28 mouse cellular contexts compared by ENCODE assay signal in genomic region chr9:44033957-44034727, GRCm38 (mm10). TPM values are rescaled to one million over a fixed set of nuclear protein-coding genes. Genes with fewer than 3 reads are reported as not detected.
DNase-seq lines count a peak whose midpoint lies in the region; ATAC-seq lines count a peak whose summit lies in the region.
"Had no signal": no experiment of that assay in that cellular context is flagged by ENCODE, and none has a peak within 500 bp of the region (broad histone marks: within the 10 kb centered on the region; RNA-seq: fewer than 3 reads in every experiment).

No protein-coding gene starts in this region.

- H3K27ac ChIP-seq in hindbrain, embryonic 12.5 days: no peak overlapping the region
- H3K27ac ChIP-seq: forebrain, embryonic 15.5 days; gastrocnemius, adult 2 months; heart, adult 2 months; hindbrain, embryonic 15.5 days; kidney, postnatal 0 days; limb, embryonic 12.5 days; liver, embryonic 15.5 days; midbrain, embryonic 10.5 days; midbrain, embryonic 15.5 days; neural tube, embryonic 12.5 days had no signal

- H3K27me3 ChIP-seq in hindbrain, embryonic 12.5 days: 0 out of 2 replicates have a peak, but pooled peaks cover 5% of the 10 kb centered on the region
- H3K27me3 ChIP-seq: forebrain, embryonic 15.5 days; heart, embryonic 12.5 days; hindbrain, embryonic 15.5 days; limb, embryonic 12.5 days; liver, embryonic 15.5 days; midbrain, embryonic 15.5 days; neural tube, embryonic 12.5 days had no signal

- intact Hi-C loops in heart, postnatal 25 days (cut with DNase I): no loop called here

- H3K9me3 ChIP-seq in hindbrain, embryonic 12.5 days (replicated peaks): no peaks in the 10 kb centered on the region; the same call in 1 of the 2 replicates
- H3K9me3 ChIP-seq: forebrain, embryonic 15.5 days; hindbrain, embryonic 15.5 days; limb, embryonic 12.5 days; liver, embryonic 15.5 days; midbrain, embryonic 10.5 days; midbrain, embryonic 15.5 days; neural tube, embryonic 12.5 days had no signal

- H3K9ac ChIP-seq in hindbrain, embryonic 12.5 days: no peak overlapping the region
- H3K9ac ChIP-seq: forebrain, embryonic 15.5 days; heart, embryonic 12.5 days; hindbrain, embryonic 15.5 days; limb, embryonic 12.5 days; liver, embryonic 15.5 days; lung, embryonic 14.5 days; midbrain, embryonic 15.5 days; neural tube, embryonic 12.5 days had no signal

- H3K4me3 ChIP-seq in hindbrain, embryonic 12.5 days: no peak overlapping the region
- H3K4me3 ChIP-seq: forebrain, embryonic 15.5 days; gastrocnemius, adult 2 months; heart, adult 2 months; heart, embryonic 12.5 days; hindbrain, embryonic 15.5 days; limb, embryonic 12.5 days; liver, embryonic 15.5 days; midbrain, embryonic 10.5 days; midbrain, embryonic 15.5 days; neural tube, embryonic 12.5 days had no signal

- DNase-seq in CD4-positive helper T cell, adult 2 months (ENCODE audit: low read depth, low spot score): peak; percentile 87
- DNase-seq in CD8-positive naive resting alpha-beta T cell, adult 2 months (ENCODE audit: low read depth in 2 of 2, low spot score in 2 of 2): peak; percentile 53 to 73
- DNase-seq in induced T-regulatory cell, adult 2 months (ENCODE audit: low read depth): peak; percentile 92
- DNase-seq in thymus, postnatal 14 days: peak; percentile 74
- DNase-seq in kidney, postnatal 4 days: no peak
- DNase-seq in heart, postnatal 25 days (ENCODE audit: low spot score): no peak
- no peak for DNase-seq in adrenal gland, adult (ENCODE audit: inconsistent age in 2 of 2, low spot score in 1 of 2)
- DNase-seq: adrenal gland, postnatal 10 days; B cell, adult 2 months; cerebellum, adult 8-10 months; cerebellum, postnatal 25 days; gastrocnemius, adult 2 months; heart, adult 2 months; kidney, adult 8-10 months; lung, embryonic 14.5 days; lung, postnatal 14 days; right cerebral cortex, adult 18-20 months had no signal

- no peak overlapping the region for H3K4me2 ChIP-seq in hindbrain, embryonic 12.5 days (replicated peaks)
- H3K4me2 ChIP-seq: forebrain, embryonic 15.5 days; heart, embryonic 12.5 days; hindbrain, embryonic 15.5 days; limb, embryonic 12.5 days; liver, embryonic 15.5 days; lung, embryonic 14.5 days; midbrain, embryonic 15.5 days; neural tube, embryonic 12.5 days had no signal

- no peaks in the 10 kb centered on the region for H3K36me3 ChIP-seq in hindbrain, embryonic 12.5 days
- H3K36me3 ChIP-seq: forebrain, embryonic 15.5 days; heart, embryonic 12.5 days; hindbrain, embryonic 15.5 days; limb, embryonic 12.5 days; liver, embryonic 15.5 days; midbrain, embryonic 10.5 days; midbrain, embryonic 15.5 days; neural tube, embryonic 12.5 days had no signal

- H3K4me1 ChIP-seq in hindbrain, embryonic 12.5 days: no peaks in the 10 kb centered on the region
- H3K4me1 ChIP-seq: forebrain, embryonic 15.5 days; hindbrain, embryonic 15.5 days; limb, embryonic 12.5 days; liver, embryonic 15.5 days; midbrain, embryonic 10.5 days; midbrain, embryonic 15.5 days; neural tube, embryonic 12.5 days had no signal

- ATAC-seq in hindbrain, embryonic 12.5 days (ENCODE audit: low FRiP score): no peak
- ATAC-seq: forebrain, embryonic 15.5 days; intestine, embryonic 16.5 days; midbrain, embryonic 15.5 days had no signal

- 79% methylated on average over 13 of the region's 13 CpGs for WGBS in hindbrain, embryonic 12.5 days

RNA-seq across cellular contexts. Expression of gene Thy1, which starts 9.0 kb away (rescaled TPM):
- not detected in 2 replicates for polyA plus RNA-seq in hindbrain, embryonic 12.5 days (2016; fragmentation: Nextera tagmentation; extraction: Ambion mirVana)
- 10 to 100 TPM; 13.9 to 22.2 TPM for total RNA-seq in heart, postnatal 25 days (2021)
- polyA plus RNA-seq: limb, embryonic 12.5 days; midbrain, embryonic 10.5 days had no signal

RNA-seq across cellular contexts. Expression of gene Usp2, which starts 32.7 kb away (rescaled TPM):
- 11.5 and 14.2 TPM in 2 replicates for polyA plus RNA-seq in hindbrain, embryonic 12.5 days (2016; fragmentation: Nextera tagmentation; extraction: Ambion mirVana)
- 100 to 1,000 TPM in 1 of 2 experiments, 10 to 100 TPM in 1; 77.7 to 191 TPM for total RNA-seq in heart, postnatal 25 days (2021)

Comparison
In these comparisons a context has a peak if more than half of its experiments do, and no peak if none do; other contexts are left out.
1. DNase-seq: peak in CD4-positive helper T cell, adult 2 months (single experiment), CD8-positive naive resting alpha-beta T cell, adult 2 months (2 of 2), induced T-regulatory cell, adult 2 months (single experiment) and thymus, postnatal 14 days (single experiment); none in kidney, postnatal 4 days (0 of 2), heart, postnatal 25 days (single experiment) and adrenal gland, adult (0 of 2).